Mouse (Mus musculus): Measurements from ENCODE around the gene Alg14. TPM values are rescaled to one million over a fixed set of nuclear protein-coding genes. Genes with fewer than 3 reads are reported as not detected.

Gene Alg14
- 10 to 100 TPM; 13.9 to 15.6 TPM for total RNA-seq (2021)
- long read RNA-seq, experiment 1, transcript Alg14-201 (4 exons, 2,037 nt): major isoform, 5 of 6 reads
- long read RNA-seq, experiment 1, partial matches to known transcripts: 0 of 6 reads
- long read RNA-seq, experiment 1, other reads (novel, unspliced or antisense): 0 of 6 reads
- long read RNA-seq, experiment 2, partial matches to known transcripts: 0 of 3 reads
- long read RNA-seq, experiment 2, other reads (novel, unspliced or antisense): 0 of 3 reads

GRCm38 (mm10) chr3:121291560-121292258, at the start of gene Alg14:
Gene Alg14, plus strand, starts transcription at chr3:121291773.
- H3K4me3 ChIP-seq: peak within 1 kb of the TSS; percentile 77
- intact Hi-C loops (cut with DNase I): loop anchor here (1.0 to 2.0 kb wide), 2 partner anchors 29 to 120 kb away; partner anchors contain the start of gene Rwdd3

GRCm38 (mm10) chr3:121242111-121242936, 49.2 kb upstream of the Alg14 start:
- intact Hi-C loops (cut with DNase I): no loop called here
- DNase-seq (ENCODE audit: extremely low spot score in 1 of 2, low spot score in 2 of 2): no peak
- H3K27ac ChIP-seq: no peak overlapping the region
- no peak for TF ChIP-seq CTCF (IDR thresholded peaks at IDR 0.05)
- no peak overlapping the region for H3K4me3 ChIP-seq

More at GRCm38 (mm10) chr3:121291560-121292258, at the start of gene Alg14:
- peak; percentile 94 to 96 for DNase-seq (ENCODE audit: extremely low spot score in 1 of 2, low spot score in 2 of 2)
- peak; percentile 13; the same call in 1 of the 2 replicates for TF ChIP-seq CTCF (IDR thresholded peaks at IDR 0.05)
- peak within 1 kb of the TSS; percentile 96 for H3K27ac ChIP-seq

- intact Hi-C loops (cut with DNase I): no loop called here
- H3K4me3 ChIP-seq: no peak overlapping the region
- no peak overlapping the region for H3K27ac ChIP-seq
- no peak for DNase-seq (ENCODE audit: extremely low spot score in 1 of 2, low spot score in 2 of 2)
- TF ChIP-seq CTCF (IDR thresholded peaks at IDR 0.05): no peak
Observed at GRCm38 (mm10) chr3:121242941-121243340, 48.6 kb upstream of the Alg14 start.

- DNase-seq (ENCODE audit: extremely low spot score in 1 of 2, low spot score in 2 of 2): no peak
- no peak for TF ChIP-seq CTCF (IDR thresholded peaks at IDR 0.05)
- no peak overlapping the region for H3K27ac ChIP-seq
- intact Hi-C loops (cut with DNase I): no loop called here
- H3K4me3 ChIP-seq: no peak overlapping the region
Observed at GRCm38 (mm10) chr3:121250048-121250447, 41.5 kb upstream of the Alg14 start.

- no peak for TF ChIP-seq CTCF (IDR thresholded peaks at IDR 0.05)
- intact Hi-C loops (cut with DNase I): no loop called here
- Histone ChIP-seq H3K4me3 (no peak overlapping the region), H3K27ac (no peak overlapping the region)
- DNase-seq (ENCODE audit: extremely low spot score in 1 of 2, low spot score in 2 of 2): no peak
Observed at GRCm38 (mm10) chr3:121250576-121251433, 40.8 kb upstream of the Alg14 start.

GRCm38 (mm10) chr3:121255501-121255900, 36.1 kb upstream of the Alg14 start:
- Histone ChIP-seq H3K27ac (no peak overlapping the region), H3K4me3 (no peak overlapping the region)
- DNase-seq (ENCODE audit: extremely low spot score in 1 of 2, low spot score in 2 of 2): no peak
- intact Hi-C loops (cut with DNase I): loop anchor here (5.0 kb wide), 1 partner anchor 368 kb away; no protein-coding TSS in a partner anchor
- TF ChIP-seq CTCF (IDR thresholded peaks at IDR 0.05): no peak

GRCm38 (mm10) chr3:121256131-121256530, 35.4 kb upstream of the Alg14 start:
- TF ChIP-seq CTCF (IDR thresholded peaks at IDR 0.05): no peak
- intact Hi-C loops (cut with DNase I): loop anchor here (5.0 kb wide), 1 partner anchor 369 kb away; no protein-coding TSS in a partner anchor
- no peak overlapping the region for H3K27ac ChIP-seq
- H3K4me3 ChIP-seq: no peak overlapping the region
- no peak for DNase-seq (ENCODE audit: extremely low spot score in 1 of 2, low spot score in 2 of 2)

GRCm38 (mm10) chr3:121257418-121257817, 34.2 kb upstream of the Alg14 start:
- H3K27ac ChIP-seq: peak overlapping the region; percentile 72
- peak; percentile 50 to 57 for DNase-seq (ENCODE audit: extremely low spot score in 1 of 2, low spot score in 2 of 2)
- TF ChIP-seq CTCF (IDR thresholded peaks at IDR 0.05): no peak
- intact Hi-C loops (cut with DNase I): loop anchor here (5.0 kb wide), 1 partner anchor 370 kb away; no protein-coding TSS in a partner anchor
- no peak overlapping the region for H3K4me3 ChIP-seq

- H3K27ac ChIP-seq: peak overlapping the region; percentile 68
- TF ChIP-seq CTCF (IDR thresholded peaks at IDR 0.05): no peak; the same call in 1 of the 2 replicates
- DNase-seq (ENCODE audit: extremely low spot score in 1 of 2, low spot score in 2 of 2): peak; percentile 28 to 48
- peak overlapping the region; percentile 7; the same call in 1 of the 2 replicates for H3K4me3 ChIP-seq
- intact Hi-C loops (cut with DNase I): loop anchor here (5.0 kb wide), 1 partner anchor 371 kb away; no protein-coding TSS in a partner anchor
Observed at GRCm38 (mm10) chr3:121258521-121259478, 32.8 kb upstream of the Alg14 start.

- intact Hi-C loops (cut with DNase I): no loop called here
- no peak for TF ChIP-seq CTCF (IDR thresholded peaks at IDR 0.05)
- DNase-seq (ENCODE audit: extremely low spot score in 1 of 2, low spot score in 2 of 2): no peak
- Histone ChIP-seq H3K4me3 (no peak overlapping the region), H3K27ac (peak overlapping the region; percentile 68)
Observed at GRCm38 (mm10) chr3:121260041-121260440, 31.5 kb upstream of the Alg14 start.
